In the genomic region with DNA sequence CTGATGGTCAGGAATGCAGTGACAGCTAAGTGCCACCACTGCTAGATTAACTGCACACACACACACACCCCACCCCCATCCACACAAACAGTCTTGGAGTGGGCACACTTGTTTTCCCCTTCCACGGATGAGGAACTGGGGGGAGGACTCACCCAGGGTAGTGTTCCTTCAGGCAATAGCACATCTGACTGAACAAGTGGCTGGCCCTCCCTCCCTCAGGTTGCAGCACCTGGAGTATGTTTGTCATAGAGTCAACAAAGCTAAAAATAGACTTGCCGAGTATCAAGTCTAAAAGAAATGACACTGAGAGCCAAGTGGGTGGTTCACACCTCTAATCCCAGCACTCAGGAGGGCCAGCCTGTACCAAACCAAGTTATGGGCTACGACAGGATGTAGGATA, we compare ENCODE assay signal across 10 mouse cellular contexts.
DNase-seq lines count a peak whose midpoint lies in the region; ATAC-seq and TF ChIP-seq lines count a peak whose summit lies in the region.
"Had no signal": no experiment of that assay in that cellular context is flagged by ENCODE, and none has a peak within 500 bp of the region (broad histone marks: within the 10 kb centered on the region; RNA-seq: fewer than 3 reads in every experiment).

No protein-coding gene starts in this region.

- H3K27ac ChIP-seq in heart, adult 2 months: peak overlapping the region; percentile 77
- peak overlapping the region; percentile 55; the same call in 1 of the 2 replicates for H3K27ac ChIP-seq in embryonic facial prominence, embryonic 15.5 days (replicated peaks)
- no peak overlapping the region for H3K27ac ChIP-seq in kidney, embryonic 16.5 days (ENCODE audit: low read length)

- TF ChIP-seq POLR2A in heart, adult 2 months (IDR thresholded peaks at IDR 0.05; ENCODE audit: insufficient read depth, low read depth, low read length): no peak

- TF ChIP-seq EP300 in heart, adult 2 months (IDR thresholded peaks at IDR 0.05; ENCODE audit: insufficient read depth, low read depth, low read length): 0 out of 2 replicates have a peak, but pooled peaks have one; percentile 35

- H3K36me3 ChIP-seq in heart, adult 2 months (ENCODE audit: control insufficient read depth, insufficient read depth, low read length): no peaks in the 10 kb centered on the region
- no peaks in the 10 kb centered on the region for H3K36me3 ChIP-seq in embryonic facial prominence, embryonic 15.5 days
- no peaks in the 10 kb centered on the region for H3K36me3 ChIP-seq in kidney, embryonic 16.5 days (ENCODE audit: insufficient read depth, low read length)

- no peaks in the 10 kb centered on the region for H3K79me2 ChIP-seq in heart, adult 2 months (replicated peaks; ENCODE audit: control insufficient read depth, insufficient read depth, low read length)

- no peak for DNase-seq in heart, adult 2 months
- no peak for DNase-seq in heart, adult 8-10 months (ENCODE audit: low spot score)
- DNase-seq in lung, postnatal 25 days (ENCODE audit: low spot score): peak; percentile 89
- DNase-seq in adrenal gland, postnatal 36 days: no peak
- DNase-seq in left cerebral cortex, postnatal 10 days (ENCODE audit: extremely low spot score in 1 of 2, low spot score in 2 of 2): no peak
- DNase-seq: forebrain, postnatal 0 days had no signal

- WGBS in heart, adult 2 months: 28% methylated on average over 3 of the region's 3 CpGs
- WGBS in embryonic facial prominence, embryonic 15.5 days: 30% methylated on average over 3 of the region's 3 CpGs
- 29% methylated on average over 3 of the region's 3 CpGs for WGBS in kidney, embryonic 16.5 days

- H3K4me1 ChIP-seq in heart, adult 2 months (ENCODE audit: control insufficient read depth, insufficient read depth, low read length): peaks cover 13% of the 10 kb centered on the region
- peaks cover 14% of the 10 kb centered on the region; the same call in 1 of the 2 replicates for H3K4me1 ChIP-seq in embryonic facial prominence, embryonic 15.5 days
- peaks cover 13% of the 10 kb centered on the region for H3K4me1 ChIP-seq in kidney, embryonic 16.5 days (ENCODE audit: insufficient read depth, low read length)

- no peak overlapping the region for H3K9ac ChIP-seq in heart, adult 2 months (ENCODE audit: low read depth, low read length)
- H3K9ac ChIP-seq in embryonic facial prominence, embryonic 15.5 days: no peak overlapping the region
- H3K9ac ChIP-seq in kidney, embryonic 16.5 days (replicated peaks; ENCODE audit: low read length): no peak overlapping the region
- H3K9ac ChIP-seq: forebrain, postnatal 0 days had no signal

- H3K4me3 ChIP-seq in heart, adult 2 months: no peak overlapping the region
- no peak overlapping the region for H3K4me3 ChIP-seq in embryonic facial prominence, embryonic 15.5 days (replicated peaks)
- H3K4me3 ChIP-seq in kidney, embryonic 16.5 days (ENCODE audit: low read length): no peak overlapping the region

- TF ChIP-seq CTCF in heart, adult 2 months (IDR thresholded peaks at IDR 0.05): no peak

- ATAC-seq in embryonic facial prominence, embryonic 15.5 days (ENCODE audit: insufficient number of reproducible peaks, low FRiP score, low TSS enrichment, low read depth): no peak
- 0 out of 2 replicates have a peak, but pooled peaks have one; percentile 49 for ATAC-seq in kidney, embryonic 16.5 days (ENCODE audit: low FRiP score, low TSS enrichment)
- no peak for ATAC-seq in CD4-positive, CD25-positive, alpha-beta regulatory T cell, adult 4 months
- ATAC-seq: midbrain, embryonic 16.5 days had no signal

- H3K27me3 ChIP-seq in heart, adult 2 months (ENCODE audit: control insufficient read depth, insufficient read depth, low read length): no peaks in the 10 kb centered on the region
- no peaks in the 10 kb centered on the region for H3K27me3 ChIP-seq in embryonic facial prominence, embryonic 15.5 days
- H3K27me3 ChIP-seq in kidney, embryonic 16.5 days (ENCODE audit: insufficient read depth, low read length): no peaks in the 10 kb centered on the region

- intact Hi-C loops in heart, adult 2 months (cut with DNase I): no loop called here
- intact Hi-C loops in left cerebral cortex, postnatal 10 days (cut with DNase I): no loop called here

- no peak overlapping the region for H3K4me2 ChIP-seq in embryonic facial prominence, embryonic 15.5 days (replicated peaks)
- H3K4me2 ChIP-seq in kidney, embryonic 16.5 days (replicated peaks; ENCODE audit: low read depth, low read length): no peak overlapping the region

- no peaks in the 10 kb centered on the region for H3K9me3 ChIP-seq in embryonic facial prominence, embryonic 15.5 days (replicated peaks)
- H3K9me3 ChIP-seq in kidney, embryonic 16.5 days (ENCODE audit: low read length): no peaks in the 10 kb centered on the region
